Mouse (Mus musculus) kidney, postnatal 14 days (tissue): ENCODE results near the gene Prrc2a.

ENCODE experiments used
- DNase-seq: peaks from one replicate; pipeline ENCODE4 v3.0.0; 2022; ENCODE audit warnings: mixed read lengths

The Prrc2a gene

DNA sequence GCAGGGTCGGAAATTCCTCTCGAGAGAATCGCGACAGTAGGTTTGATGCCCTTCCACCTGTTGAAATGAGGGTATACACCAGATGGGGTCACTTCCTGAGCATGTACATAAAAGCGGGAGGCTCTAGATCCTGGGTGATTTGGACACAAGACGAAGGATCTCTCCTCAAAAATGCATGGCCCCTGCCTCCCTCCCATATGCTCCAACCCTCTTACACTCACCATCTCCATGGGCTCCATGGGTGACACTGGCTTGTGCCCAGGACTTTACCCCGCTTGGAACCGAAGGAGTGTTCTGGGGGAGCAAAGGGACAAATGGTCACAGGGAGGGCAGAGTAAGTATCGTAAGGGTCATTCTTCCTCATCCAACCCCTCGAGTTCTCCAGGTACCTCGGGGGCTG lies 3.3 kb downstream of the Prrc2a start:
- DNase-seq = no peak

DNA sequence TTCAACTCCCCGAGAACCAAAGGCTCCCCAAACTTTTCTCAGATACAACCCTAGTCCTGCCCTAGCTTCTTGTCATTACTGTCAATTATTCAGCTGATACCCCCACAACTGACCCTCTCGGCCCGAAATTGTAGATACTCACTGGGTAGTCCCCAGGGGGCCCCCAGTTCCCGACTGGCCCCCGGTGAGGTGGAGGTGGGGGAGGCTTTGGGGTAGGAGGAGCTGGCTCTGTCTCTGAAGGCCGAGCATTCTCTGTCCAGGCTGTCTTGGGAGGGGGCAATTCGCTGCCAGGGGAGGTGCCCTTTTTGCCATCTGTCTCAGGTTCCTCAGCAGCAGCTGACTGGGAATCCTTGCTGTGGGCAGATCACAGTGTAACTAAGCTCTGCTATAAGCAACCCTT lies 5.1 kb downstream of the Prrc2a start:
- no peak for DNase-seq

DNA sequence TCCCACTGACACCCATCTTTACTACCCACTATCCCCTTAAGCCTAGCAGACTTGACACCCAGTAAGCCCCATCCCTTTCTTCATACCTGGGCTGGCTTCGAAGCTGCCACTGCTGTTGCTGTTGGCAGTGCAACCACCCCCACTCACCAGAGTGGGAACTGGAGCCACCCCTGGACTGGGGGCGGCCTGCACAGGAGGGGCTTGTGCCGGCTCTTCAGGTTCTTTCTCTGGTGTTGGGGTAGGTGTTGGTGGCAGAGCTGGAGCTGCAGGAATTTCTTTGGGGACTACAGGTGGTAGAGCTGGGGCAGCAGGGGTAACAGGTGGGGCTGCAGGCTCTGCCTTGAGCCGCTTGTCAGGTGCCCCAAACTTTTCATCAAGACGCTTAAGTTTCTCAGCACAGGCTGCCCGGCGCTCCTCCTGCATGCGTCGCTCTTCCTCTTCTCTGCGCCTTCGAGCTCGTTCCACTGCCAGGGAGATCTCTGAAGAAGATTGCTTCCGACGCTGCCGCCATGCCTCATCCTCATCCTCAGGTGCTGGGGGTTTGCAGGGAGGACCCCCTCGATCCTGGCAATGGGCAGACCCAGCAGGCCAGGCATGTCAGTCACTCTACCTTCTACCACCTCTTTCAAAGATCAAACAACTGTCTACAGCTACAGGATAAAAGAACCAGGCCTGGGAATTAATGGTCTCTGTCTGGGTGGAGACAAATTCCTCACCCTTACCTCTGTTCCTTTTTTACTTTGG lies 5.7 kb downstream of the Prrc2a start:
- no peak for DNase-seq

DNA sequence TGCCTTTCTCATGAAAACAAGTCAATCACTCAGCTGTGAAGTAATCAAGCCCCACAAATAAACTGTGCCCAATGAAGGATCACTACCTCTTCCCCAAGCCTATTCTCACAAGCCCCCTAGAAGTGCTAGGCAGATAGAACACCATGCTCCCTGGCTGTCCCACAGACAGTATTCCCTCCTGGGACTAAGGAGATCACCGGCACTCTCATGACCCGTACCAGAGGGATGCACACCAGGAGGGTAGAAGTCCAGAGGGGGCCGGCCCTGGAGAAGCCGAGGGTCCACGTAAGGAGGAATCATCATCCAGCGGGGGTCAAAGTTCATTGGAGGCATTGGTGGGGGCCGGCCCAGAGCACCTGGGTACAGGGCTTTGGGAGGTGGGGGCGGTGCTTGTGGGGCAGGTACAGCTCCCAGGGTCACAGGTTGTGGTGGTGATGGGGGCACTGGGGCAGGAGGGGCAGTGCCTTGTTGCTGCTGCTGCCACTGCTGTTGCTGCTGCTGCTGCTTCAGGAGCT lies 7.0 kb downstream of the Prrc2a start:
- no peak for DNase-seq

DNA sequence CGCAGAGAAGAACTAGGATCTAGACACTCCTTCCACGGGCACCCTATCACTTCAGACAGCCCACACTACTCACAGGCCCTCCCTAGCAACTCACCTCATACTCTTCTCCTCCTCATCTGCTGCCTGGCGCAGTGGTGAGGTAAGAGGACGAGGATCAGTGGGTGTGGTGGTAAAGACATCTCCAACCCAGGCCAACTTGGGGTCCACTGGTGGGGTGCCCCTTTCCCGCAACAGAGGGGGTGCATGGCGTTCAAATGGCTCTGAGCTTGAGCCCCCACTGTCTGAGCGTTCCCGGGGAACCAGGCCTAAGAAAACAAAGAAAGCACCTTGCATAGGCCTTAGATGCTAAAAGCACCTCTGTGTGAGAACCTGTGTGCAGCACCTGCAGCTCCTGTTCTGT lies 7.4 kb downstream of the Prrc2a start:
- DNase-seq = no peak

DNA sequence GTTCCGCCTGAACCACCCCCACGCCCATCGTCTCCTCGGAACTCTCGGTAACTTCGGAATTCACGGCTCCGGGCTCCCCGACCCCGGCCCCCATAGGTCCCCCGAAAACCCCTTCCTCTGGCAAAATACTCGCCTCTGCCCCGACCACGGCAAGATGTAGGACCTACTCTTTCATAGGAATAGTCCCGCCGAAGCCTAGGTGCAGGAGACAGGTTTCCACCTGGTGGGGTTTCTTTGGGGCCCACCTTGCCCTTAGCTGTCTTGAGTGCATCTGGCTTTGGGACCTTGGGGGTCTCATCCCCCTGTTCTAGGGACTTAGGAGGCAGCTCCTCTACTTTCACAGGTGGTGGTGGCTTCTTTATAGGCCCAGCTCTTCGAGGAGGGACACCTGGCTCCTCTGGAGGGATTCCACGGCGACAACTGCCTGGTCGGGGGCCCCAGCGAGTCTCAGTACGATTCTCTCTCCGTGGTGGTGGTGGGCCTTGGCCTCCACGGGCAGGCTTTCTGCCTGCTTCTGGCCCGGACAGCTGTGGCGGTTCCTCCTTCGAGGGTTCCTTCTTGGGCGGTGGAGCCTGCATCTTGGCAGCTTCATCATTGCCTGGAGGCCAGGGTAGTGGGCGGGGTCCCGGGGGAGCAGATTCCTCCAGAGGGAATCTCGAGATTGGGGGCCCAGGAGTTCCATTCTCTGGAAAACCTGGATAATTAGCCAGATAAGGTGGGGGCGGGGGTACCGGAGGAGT lies 8.1 kb downstream of the Prrc2a start:
- DNase-seq = no peak

DNA sequence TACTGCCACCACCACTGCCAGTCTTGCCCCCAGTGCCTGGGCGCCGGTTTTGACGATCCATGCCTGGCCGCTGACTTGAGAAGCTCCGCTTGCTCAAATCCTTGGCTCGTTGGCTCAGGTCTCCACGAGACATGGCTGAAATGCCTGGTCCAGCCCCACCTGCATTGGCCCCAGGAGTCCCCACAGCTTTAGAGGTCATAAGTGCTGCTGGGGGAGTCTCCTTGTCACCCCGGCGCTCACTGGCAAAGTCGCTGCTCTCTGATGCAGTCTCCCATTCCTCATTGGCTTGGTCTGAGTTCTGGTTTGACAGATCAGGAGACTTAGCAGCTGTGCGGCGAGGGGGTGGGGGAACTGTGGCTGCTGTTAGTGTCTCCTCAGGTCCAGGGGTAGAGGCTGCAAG lies 9.2 kb downstream of the Prrc2a start:
- DNase-seq = no peak

DNA sequence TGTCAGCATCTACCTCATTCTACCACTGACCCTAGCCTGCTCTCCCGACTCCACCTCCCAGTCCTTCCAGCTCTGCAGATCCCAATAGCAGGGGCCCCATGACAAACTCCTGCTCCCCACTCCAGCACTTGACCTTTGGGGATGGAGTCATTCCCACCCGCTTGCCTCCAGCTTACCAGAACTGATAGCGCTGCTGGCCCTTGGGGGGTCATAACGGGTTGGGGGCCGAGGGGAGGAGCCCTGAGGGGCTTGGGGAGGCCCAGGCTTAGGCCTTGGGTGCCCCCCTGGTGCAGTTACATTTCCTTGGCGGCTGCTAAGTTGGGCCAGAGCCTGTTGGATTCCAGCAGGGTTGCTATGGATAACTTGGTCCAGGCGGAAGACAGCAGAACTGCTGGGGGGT lies 10.1 kb downstream of the Prrc2a start:
- no peak for DNase-seq

DNA sequence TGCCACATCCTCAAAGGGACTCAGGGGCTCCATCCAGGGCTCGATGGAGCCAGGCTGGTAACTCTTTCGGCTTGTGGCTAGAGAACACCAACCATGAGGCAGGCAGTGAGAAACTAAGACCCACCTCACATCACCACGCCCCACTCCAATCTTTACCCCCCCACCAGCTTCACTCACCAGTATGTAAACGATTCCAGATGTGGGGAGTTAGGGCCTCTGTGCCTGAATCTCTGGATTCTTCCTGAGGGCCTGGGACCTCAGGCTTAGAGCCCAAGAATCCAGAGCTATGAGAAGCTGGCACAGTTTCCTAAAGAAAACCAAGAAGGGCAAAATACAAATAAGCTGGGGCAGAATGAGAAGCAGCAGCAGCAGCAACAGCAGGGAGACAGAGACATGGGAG lies 10.8 kb downstream of the Prrc2a start:
- no peak for DNase-seq

DNA sequence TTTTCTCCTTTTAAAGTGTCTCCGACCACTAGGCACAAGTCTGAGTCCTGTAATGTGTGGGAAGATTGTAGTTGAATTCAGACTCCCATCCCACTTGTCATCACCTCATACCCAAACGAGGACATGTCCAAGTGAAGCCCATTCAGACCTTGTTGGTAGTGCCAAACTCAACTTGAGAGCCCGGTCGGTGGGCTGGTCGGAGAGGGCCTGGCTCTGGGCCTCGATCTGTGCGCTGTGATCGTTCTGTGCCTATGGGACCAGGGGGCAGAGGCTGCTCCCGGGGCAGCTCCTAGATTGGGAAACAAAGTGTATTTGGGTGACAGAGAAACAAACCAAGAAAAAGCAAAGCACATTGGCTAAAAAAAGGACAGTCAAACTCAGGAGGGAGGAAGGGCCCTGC lies 11.6 kb downstream of the Prrc2a start:
- DNase-seq = no peak

DNA sequence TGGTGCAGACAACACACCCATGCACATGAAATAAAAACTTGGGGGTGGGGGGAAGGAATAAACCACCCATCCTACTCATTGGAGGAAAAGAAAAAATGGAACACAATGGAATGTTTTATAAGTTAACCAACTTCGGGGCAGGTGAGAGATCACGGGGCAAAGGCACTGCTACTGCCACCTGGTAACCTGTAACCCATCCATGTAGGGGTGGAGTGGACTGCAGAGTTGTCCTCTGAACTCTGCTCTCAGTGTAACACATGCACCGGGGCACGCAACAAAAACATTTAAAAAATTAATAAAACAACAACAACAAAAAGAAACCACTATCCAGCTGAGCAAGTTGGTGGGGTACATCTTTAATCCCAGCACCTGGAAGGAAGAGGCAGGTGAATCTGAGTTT lies 12.6 kb downstream of the Prrc2a start:
- DNase-seq = no peak

DNA sequence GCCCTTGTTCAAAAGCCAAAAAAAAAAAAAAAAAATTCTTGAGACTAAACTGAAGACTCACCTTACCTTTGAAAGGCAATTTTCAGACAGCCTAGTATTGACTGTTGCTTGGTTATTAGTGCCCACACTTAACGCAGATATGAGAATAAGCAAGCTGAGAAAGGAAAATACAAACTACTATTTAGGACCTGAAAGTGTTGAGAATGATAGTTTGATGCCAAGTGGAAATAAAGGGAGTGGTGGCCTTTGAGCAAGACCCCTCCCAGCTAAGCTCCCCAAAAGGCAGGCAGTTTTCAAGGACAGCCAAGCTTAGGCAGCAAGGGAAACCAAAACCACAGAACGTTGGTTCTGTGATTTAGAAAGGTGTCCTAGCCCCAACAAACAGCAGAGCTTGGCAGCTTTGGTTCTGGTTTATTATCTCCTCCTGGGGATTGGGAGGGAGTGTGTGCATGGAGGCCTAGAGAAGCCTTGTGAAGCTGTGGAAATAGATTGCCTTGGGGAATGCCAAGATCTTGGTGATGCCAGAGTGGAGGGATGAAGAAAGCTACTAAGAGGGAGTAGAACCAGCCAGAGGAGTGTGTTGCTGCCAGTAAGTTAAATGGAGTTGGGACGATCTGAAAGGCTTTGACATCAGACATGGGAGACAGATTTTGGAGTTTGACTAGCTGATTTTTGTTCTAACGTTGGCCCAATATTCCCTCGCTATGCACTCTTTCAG lies 16.6 kb downstream of the Prrc2a start:
- no peak for DNase-seq

DNA sequence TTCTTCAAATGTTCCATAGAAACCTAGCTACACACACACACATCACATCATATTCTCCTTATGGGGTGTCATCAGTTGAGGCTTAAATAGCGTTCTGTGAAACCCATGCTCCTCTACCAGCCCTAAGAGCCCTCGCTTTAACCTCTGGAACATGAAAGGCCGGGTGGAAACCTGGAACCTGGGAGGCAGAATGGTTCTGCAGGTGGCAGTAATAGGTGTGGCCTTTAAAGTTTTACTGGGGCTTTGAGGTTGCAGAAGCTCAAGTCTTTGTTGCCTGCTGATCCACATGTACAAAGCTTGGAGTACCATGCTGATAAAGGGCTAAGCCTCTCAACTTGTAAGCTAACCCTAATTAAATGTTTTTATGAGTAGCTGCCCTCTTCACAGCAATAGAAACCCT lies 17.3 kb downstream of the Prrc2a start:
- no peak for DNase-seq

DNA sequence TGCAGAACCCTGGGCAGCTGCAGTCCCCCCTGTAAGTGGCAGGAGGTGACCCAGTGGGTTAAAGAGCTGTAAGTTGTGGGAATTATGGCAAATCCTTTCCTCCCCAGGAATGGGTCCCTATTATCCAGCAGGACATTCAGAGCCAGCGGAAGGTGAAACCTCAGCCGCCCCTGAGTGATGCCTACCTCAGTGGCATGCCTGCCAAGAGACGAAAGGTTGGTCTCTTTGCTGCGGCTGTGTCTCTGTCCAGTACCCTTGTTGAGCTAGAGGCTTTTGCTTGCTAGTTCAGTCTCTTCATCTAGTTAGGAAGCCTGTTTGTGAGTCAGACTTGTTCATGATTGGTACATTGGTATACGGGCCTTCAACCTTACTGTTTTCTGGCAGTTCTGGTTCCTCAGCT lies 18.6 kb downstream of the Prrc2a start:
- no peak for DNase-seq

DNA sequence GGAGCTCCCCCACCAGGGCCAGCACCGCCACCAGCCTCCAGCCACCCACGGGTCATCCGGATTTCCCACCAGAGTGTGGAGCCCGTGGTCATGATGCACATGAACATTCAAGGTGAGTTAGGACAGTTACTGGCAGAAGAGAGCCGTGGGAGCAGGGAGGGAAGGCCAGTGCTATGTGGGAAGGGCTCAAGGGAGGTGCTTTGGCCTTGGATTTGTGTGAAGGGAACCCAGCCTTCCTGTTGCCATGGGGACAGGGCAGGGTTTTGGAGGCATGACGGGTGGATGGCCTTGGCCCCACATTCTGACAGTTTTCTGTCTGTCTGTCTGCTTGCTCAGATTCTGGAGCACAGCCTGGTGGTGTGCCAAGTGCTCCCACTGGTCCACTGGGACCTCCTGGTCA lies 22.7 kb downstream of the Prrc2a start:
- no peak for DNase-seq

DNA sequence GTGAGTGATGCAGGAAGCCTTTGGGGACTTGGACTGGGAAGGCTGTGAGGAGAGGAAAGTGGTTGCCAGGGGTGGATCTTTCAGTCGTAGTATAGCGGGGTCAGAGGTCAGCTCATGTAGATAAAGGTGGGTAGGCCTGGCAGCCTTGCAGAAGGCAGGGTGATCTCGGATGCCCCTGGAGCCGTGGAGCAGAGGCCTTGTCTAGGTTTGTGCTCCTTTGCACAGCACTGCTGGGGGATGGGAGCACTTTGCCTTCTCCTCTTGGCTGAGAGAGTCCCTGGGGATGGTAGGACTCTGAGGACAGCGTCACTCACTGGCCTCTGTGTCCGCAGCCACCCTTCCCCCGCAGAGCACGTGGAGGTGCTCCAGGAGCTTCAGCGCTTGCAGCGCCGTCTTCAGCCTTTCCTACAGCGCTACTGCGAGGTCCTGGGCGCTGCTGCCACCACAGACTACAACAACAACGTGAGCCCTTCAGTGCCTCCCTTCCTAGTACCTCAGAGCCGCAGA lies 24.2 kb downstream of the Prrc2a start:
- DNase-seq = no peak

DNA sequence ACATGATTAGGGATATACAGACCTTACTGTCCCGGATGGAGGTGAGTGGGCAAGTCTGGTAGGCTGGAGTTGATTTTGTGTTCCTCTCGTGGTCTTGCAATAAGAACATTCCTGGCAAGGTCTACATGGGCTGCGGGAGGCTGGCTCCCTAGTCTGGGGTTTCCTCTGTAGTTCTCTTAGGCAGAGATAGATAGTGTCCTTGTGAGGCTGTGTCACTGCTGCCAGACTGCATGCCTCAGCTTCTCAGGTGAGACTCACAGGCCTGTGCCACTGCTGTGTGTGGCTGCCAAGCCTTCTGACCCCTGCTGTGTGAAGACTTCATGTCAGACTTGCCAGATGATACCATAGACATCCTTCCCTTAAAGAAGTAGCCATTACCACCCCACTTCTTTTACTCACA lies 25.4 kb downstream of the Prrc2a start:
- DNase-seq = no peak

DNA sequence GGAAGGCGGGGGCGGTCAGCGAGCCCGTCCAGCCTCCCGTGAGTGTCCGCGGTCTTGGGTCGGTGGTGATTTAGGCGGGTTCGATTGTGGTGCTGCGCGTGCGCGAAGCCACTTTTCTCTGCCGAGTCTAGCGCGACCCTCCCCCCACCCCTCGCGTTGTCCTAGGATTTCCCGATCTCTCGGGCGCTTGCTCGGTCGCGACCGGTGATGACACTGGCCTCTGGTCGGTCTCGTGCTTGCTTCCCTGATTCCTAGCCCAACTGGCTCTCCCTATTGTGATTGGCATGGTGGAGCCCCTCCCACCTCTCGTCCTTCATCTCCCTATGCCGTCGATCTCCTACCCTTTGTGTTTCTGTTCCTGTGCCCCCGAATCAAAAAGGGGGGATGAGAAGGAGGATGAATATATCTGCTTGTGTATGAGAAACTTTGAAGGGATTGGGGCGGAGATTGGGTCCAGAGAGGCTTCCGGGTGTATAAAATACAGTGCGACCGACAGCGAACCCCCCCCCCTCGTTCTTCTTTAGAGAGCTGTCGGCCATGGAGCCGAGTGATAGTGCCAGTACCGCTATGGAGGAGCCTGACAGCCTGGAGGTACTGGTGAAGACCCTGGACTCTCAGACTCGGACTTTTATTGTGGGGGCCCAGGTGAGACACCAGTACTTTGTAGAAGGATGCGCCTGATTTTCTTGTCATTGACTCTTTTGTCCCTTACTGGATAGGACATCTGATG lies 28.9 kb downstream of the Prrc2a start:
- no peak for DNase-seq

DNA sequence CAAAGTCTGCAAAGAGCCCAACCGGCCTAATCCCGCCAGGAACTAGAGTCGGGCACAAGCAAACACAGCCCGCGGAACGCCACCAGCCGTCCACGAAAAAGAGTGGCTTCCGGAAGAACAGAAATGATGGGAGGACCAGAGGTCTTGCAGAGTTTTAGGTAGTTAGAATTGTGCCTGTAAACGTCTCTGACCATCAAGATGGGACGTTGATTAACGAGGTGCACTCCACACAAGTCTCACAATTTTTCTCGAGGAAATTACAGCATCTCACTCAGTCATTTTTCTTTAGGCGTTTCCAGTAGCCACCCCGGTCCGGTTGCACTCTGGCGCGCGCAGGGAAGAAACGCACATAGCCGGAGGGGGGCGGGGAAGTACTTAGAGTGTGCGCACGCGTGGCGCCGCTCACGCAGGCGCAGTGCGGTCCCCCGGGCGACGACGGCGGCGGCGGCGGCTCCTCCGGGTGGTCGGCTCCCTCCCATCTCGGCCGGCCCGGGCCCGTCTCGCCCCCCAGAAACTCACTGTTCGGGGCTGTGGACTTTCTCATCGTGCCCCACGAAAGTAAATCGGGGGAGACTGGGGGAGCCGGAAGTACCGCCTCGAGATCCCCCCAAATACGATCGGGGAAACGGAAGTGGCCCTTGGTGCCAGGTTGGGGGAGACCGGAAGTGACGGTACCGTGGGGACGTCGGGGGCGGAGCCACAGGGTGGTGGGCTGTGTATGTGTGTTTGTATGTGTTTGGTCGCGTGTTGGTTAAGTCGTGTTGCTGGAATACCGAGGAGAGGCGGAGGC lies 29.7 kb downstream of the Prrc2a start, which contains the start of gene Bag6:
Bag6 (plus strand) TSS at position 378 of the 790 bp plus-strand sequence.
- peak; percentile 97 for DNase-seq

DNA sequence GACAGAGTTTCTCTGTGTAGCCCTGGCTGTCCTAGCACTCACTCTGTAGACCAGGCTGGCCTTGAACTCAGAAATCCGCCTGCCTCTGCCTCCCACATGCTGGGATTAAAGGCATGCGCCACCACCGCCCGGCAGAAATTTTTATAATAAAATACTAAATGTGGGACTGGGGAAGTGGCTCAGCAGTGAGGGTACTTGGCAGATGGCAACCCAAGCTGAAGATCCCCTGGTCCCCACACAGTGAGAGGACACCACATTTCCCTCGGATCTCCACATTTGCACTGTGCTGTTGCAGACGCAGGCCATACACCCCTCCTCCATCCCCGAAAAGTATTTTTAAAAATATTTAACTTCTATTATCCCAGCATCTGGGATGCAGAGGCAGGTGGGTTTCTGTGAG lies 31.2 kb downstream of the Prrc2a start:
- DNase-seq = no peak

DNA sequence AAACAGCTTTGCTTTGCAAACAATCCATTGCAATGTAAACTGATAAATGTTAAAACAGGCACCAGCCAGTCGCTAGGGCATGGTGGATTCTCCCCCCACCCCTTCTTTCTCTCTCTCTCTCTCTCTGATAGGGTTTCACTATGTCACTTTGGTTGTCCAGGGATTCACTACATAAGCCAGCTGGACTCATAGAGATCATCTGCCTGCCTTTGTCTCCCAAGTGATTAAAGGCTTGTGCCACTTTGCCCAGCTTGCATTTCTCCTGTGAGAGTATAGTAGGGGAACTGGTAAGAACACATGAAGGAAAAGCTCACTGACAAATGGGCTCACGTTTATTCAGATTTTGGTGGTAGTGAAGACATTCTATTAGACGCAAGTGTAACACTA lies 32.5 kb downstream of the Prrc2a start:
- DNase-seq = no peak
